Mouse (Mus musculus) midbrain, embryonic 16.5 days (tissue): ENCODE data around the gene Gm31371. TPM values are rescaled to one million over a fixed set of nuclear protein-coding genes. Genes with fewer than 3 reads are reported as not detected.
"Not testable (repeated sequence)": the region's sequence is repeated elsewhere in the genome, so short reads cannot be mapped to it uniquely, and the experiment has no call there.

ENCODE experiments used
- ATAC-seq: fragments of 200-750 bp; cut with Nextera tagmentation; 2 replicates; pipeline ENCODE4 v1.8.0; 2017; ENCODE audit warnings: moderate TSS enrichment
- H3K27ac ChIP-seq: fragments of 300-500 bp; sonication (generic); 2 replicates; pipeline ENCODE4 v1.5.1; 2014; ENCODE audit warnings: mild to moderate bottlenecking, low read length, mixed read lengths
- H3K27me3 ChIP-seq: fragments of 300-500 bp; sonication (generic); 2 replicates; pipeline ENCODE4 v1.6.1; 2014; ENCODE audit warnings: low read depth, low read length, mixed read lengths; ENCODE audit not compliant: control insufficient read depth, insufficient read depth
- H3K36me3 ChIP-seq: fragments of 300-500 bp; sonication (generic); 2 replicates; pipeline ENCODE4 v1.6.1; 2014; ENCODE audit warnings: mild to moderate bottlenecking, low read length, moderate library complexity, mixed read lengths; ENCODE audit not compliant: control insufficient read depth, insufficient read depth
- H3K4me1 ChIP-seq: fragments of 300-500 bp; sonication (generic); 2 replicates; pipeline ENCODE4 v1.6.1; 2014; ENCODE audit warnings: mild to moderate bottlenecking, low read length, mixed read lengths; ENCODE audit not compliant: control insufficient read depth, insufficient read depth
- H3K4me2 ChIP-seq: fragments of 300-500 bp; sonication (generic); 2 replicates; pipeline ENCODE4 v1.6.1; 2014; ENCODE audit warnings: mild to moderate bottlenecking, low read length, mixed read lengths
- H3K4me3 ChIP-seq: fragments of 300-500 bp; sonication (generic); 2 replicates; pipeline ENCODE4 v1.5.1; 2014; ENCODE audit warnings: low read depth, mild to moderate bottlenecking, low read length, moderate library complexity, mixed read lengths
- H3K9ac ChIP-seq: fragments of 300-500 bp; sonication (generic); 2 replicates; pipeline ENCODE4 v1.6.1; 2014; ENCODE audit warnings: low read depth, low read length, mixed read lengths
- H3K9me3 ChIP-seq: fragments of 300-500 bp; sonication (generic); replicated peaks from 2 replicates; pipeline ENCODE4 v1.6.1; 2014; ENCODE audit warnings: mild to moderate bottlenecking, low read length, mixed read lengths; ENCODE audit not compliant: control insufficient read depth, poor library complexity, severe bottlenecking
- WGBS: fragments of 180-500 bp; shearing (Covaris S2); extraction: QIAGEN DNeasy Blood & Tissue Kit; methylation state at CpG from one replicate; pipeline ENCODE4 v1.1.7; 2014; 5-methylcytosine and 5-hydroxymethylcytosine counted together
- polyA plus RNA-seq: library from polyadenylated mRNA; unstranded; fragments of >200 nt; fragmentation: Nextera tagmentation; extraction: Ambion mirVana; gene quantifications from 2 replicates; pipeline ENCODE4 v1.2.1, GENCODE M21; 2015

Gm31371 gene
- polyA plus RNA-seq, 1 experiment from 2014 or later, result not detected

DNA sequence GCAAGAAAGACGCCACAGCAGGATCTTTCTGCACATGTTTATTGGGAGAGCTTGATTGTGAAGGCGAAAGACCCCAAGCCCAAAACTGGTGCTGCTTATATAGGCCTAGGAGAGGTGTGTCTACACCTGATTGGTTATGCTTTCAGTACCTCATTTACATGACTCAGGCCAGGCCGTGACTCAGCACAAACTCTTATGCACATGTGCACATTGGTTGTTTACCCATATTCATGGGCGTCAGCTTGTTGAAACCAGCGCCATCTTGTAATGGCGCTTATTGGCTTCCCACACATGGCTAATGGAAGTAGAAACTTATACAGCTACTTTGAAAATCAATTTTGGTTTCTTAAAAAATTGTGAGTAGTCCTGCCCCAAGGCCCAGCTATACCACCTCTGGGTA lies 72.0 kb downstream of the Gm31371 start:
- not testable (repeated sequence) for H3K27ac ChIP-seq, H3K4me1 ChIP-seq, H3K9ac ChIP-seq, H3K4me3 ChIP-seq, H3K4me2 ChIP-seq, H3K9me3 ChIP-seq, H3K27me3 ChIP-seq, ATAC-seq, H3K36me3 ChIP-seq
- WGBS, result 91% methylated on average over 6 of the region's 6 CpGs

Other genes starting within 250 kb of the Gm31371 start
- gene 4930467E23Rik, start 173.8 kb upstream of the Gm31371 start, polyA plus RNA-seq, result 0.25 TPM in 1 of 2 replicates, not detected in the other